Mouse (Mus musculus) C2C12 (cell line): ENCODE data around the gene Pdzd2.

Experiments used
- CEBPB ChIP-seq: IDR thresholded peaks from one replicate; pipeline ENCODE4 v1.6.1; 2011; ENCODE audit warnings: low read depth, mild to moderate bottlenecking, control low read depth, moderate library complexity
- CTCF ChIP-seq: IDR thresholded peaks from one replicate; pipeline ENCODE4 v1.5.1; 2011; ENCODE audit not compliant: control insufficient read depth, insufficient read depth, insufficient read length
- MAX ChIP-seq: IDR thresholded peaks from one replicate; pipeline ENCODE4 v1.6.1; 2011; ENCODE audit warnings: mild to moderate bottlenecking, control low read depth

DNA sequence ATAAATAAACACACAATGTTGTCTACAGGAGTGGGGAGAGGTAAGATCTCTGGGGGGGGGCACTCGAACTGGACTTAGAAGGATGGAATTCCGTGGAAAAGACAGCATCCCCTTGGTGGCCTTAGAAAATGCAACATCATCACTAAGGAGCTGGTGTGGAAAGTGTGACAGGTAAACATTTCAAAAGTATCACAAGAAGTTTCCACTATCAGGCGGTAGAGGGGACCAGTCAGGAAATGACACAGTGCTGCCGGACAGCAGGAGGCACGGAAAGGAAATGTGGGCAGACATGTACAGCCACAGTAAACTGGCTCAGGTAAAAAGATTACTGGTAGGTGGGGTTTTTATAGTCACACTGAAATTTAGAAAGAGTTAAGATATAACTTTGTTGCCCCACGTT lies 160.5 kb downstream of the Pdzd2 start:
- TF ChIP-seq CTCF (no peak), MAX (no peak), CEBPB (no peak)
